Mouse (Mus musculus) ES-Bruce4 (cell line): ENCODE data around the gene Eif2d. TPM values are rescaled to one million over a fixed set of nuclear protein-coding genes. Genes with fewer than 3 reads are reported as not detected.

Experiments
- H3K27ac ChIP-seq: 2 replicates; pipeline ENCODE4 v1.5.1; 2012; ENCODE audit warnings: low read length, inconsistent platforms; ENCODE audit not compliant: insufficient read depth
- H3K27me3 ChIP-seq: 2 replicates; pipeline ENCODE4 v1.6.1; 2012; ENCODE audit warnings: mild to moderate bottlenecking, low read length, inconsistent platforms; ENCODE audit not compliant: control insufficient read depth, poor library complexity, insufficient read depth, severe bottlenecking
- H3K36me3 ChIP-seq: 2 replicates; pipeline ENCODE4 v1.6.1; 2012; ENCODE audit warnings: inconsistent platforms, mild to moderate bottlenecking, low read length, moderate library complexity; ENCODE audit not compliant: control insufficient read depth, poor library complexity, insufficient read depth, severe bottlenecking
- H3K4me1 ChIP-seq: one replicate; pipeline ENCODE4 v1.8.1; 2011; ENCODE audit warnings: low read length; ENCODE audit not compliant: control insufficient read depth, insufficient read depth
- H3K4me3 ChIP-seq: 2 replicates; pipeline ENCODE4 v1.5.1; 2011; ENCODE audit warnings: low read depth, mild to moderate bottlenecking, low read length
- H3K9ac ChIP-seq: 2 replicates; pipeline ENCODE4 v1.6.1; 2012; ENCODE audit warnings: low read depth, mild to moderate bottlenecking, inconsistent platforms; ENCODE audit not compliant: poor library complexity, severe bottlenecking
- H3K9me3 ChIP-seq: replicated peaks from 2 replicates; pipeline ENCODE4 v1.6.1; 2012; ENCODE audit warnings: mild to moderate bottlenecking, low read length, inconsistent platforms; ENCODE audit not compliant: control insufficient read depth, poor library complexity, insufficient read depth, severe bottlenecking
- CTCF ChIP-seq: IDR thresholded peaks from one replicate; pipeline ENCODE4 v1.8.1; 2011; ENCODE audit warnings: low read depth, low read length
- EP300 ChIP-seq: IDR thresholded peaks from 2 replicates; pipeline ENCODE4 v1.6.1; 2011; ENCODE audit warnings: low read depth, low read length; ENCODE audit not compliant: insufficient read depth
- POLR2A ChIP-seq: IDR thresholded peaks from one replicate; pipeline ENCODE4 v1.8.1; 2011; ENCODE audit warnings: low read length; ENCODE audit not compliant: insufficient read depth
- polyA plus RNA-seq: library from polyadenylated mRNA; stranded (reverse); fragments of >200 nt; gene quantifications from 2 replicates; pipeline ENCODE4 v1.2.4, GENCODE M21; 2011; ENCODE audit warnings: low read depth; ENCODE audit not compliant: missing spikeins, insufficient read depth, insufficient read length

Gene Eif2d
- polyA plus RNA-seq, 1 experiment, result 99.1 TPM

GRCm38 (mm10) chr1:131177249-131177648, 24.3 kb downstream of the Eif2d start:
- Histone ChIP-seq H3K4me1 (peaks cover 3% of the 10 kb centered on the region), H3K36me3 (peaks cover 37% of the 10 kb centered on the region)
- no peak for TF ChIP-seq CTCF
- no peak for TF ChIP-seq POLR2A
- no peak for TF ChIP-seq EP300

GRCm38 (mm10) chr1:131178083-131178482, 25.1 kb downstream of the Eif2d start:
- Histone ChIP-seq H3K36me3 (peaks cover 29% of the 10 kb centered on the region), H3K9ac (no peak overlapping the region), H3K4me3 (no peak overlapping the region), H3K27ac (no peak overlapping the region), H3K4me1 (peaks cover 3% of the 10 kb centered on the region), H3K9me3 (no peaks in the 10 kb centered on the region), H3K27me3 (no peaks in the 10 kb centered on the region)
- TF ChIP-seq EP300 (no peak), CTCF (no peak), POLR2A (no peak)

More at GRCm38 (mm10) chr1:131177249-131177648, 24.3 kb downstream of the Eif2d start:
- no peak overlapping the region for H3K27ac ChIP-seq
- no peak overlapping the region for H3K4me3 ChIP-seq
- no peaks in the 10 kb centered on the region for H3K27me3 ChIP-seq
- H3K9ac ChIP-seq, result no peak overlapping the region
- no peaks in the 10 kb centered on the region for H3K9me3 ChIP-seq

GRCm38 (mm10) chr1:131180386-131180785, 27.4 kb downstream of the Eif2d start:
- no peak overlapping the region for H3K9ac ChIP-seq
- TF ChIP-seq EP300 (no peak), POLR2A (no peak), CTCF (no peak)
- H3K4me3 ChIP-seq, result no peak overlapping the region
- H3K27me3 ChIP-seq, result no peaks in the 10 kb centered on the region
- no peaks in the 10 kb centered on the region for H3K9me3 ChIP-seq
- peaks cover 19% of the 10 kb centered on the region for H3K36me3 ChIP-seq
- H3K27ac ChIP-seq, result no peak overlapping the region
- H3K4me1 ChIP-seq, result peaks cover 3% of the 10 kb centered on the region

DNA sequence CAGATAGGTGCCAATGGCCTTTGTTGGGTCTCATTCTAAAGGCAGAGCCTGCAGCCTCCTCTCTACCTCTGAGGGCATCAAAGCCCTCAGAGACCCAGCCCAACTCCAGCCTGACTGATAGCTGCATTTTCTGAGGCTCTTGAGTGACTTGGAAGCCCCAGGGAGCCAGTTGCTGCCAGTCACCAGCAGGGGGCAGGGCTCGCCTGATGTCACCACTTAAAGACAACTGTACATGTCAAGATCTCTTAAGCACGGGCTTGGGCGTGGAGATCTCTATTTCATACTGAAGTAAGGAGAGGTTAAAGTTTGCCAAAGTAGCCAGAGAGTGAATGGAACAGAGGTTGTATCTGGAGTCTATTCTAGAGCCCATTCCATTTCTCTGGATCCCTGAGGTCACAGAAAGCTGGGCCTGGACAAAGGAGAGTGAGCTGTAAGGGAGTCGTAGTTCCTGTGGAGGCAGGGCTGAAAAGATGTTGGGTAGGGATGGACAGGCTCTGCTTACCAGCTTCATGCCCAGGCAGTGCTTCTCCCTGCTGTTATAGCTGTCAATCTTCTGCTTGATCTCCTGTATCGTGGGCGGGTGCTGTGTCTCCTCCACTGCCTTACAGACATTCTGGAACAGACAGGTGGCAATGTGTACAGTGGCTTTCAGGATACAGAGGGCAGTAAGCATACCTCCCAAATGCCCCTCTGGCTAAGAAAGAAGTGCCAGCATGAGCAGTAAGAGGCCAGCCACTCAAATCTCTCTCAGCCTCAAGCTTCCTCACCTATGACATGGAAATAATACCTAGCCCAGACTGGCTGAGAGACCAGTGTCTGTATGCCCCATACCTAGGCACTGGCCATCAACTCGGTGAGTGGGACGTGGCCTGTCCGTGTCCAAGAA, 28.9 kb downstream of the Eif2d start:
- H3K4me3 ChIP-seq, result no peak overlapping the region
- no peaks in the 10 kb centered on the region for H3K27me3 ChIP-seq
- TF ChIP-seq CTCF, result peak; percentile 83
- TF ChIP-seq EP300, result no peak
- H3K4me1 ChIP-seq, result peaks cover 3% of the 10 kb centered on the region
- H3K9ac ChIP-seq, result no peak overlapping the region
- H3K36me3 ChIP-seq, result peaks cover 6% of the 10 kb centered on the region; the same call in 1 of the 2 replicates
- no peak overlapping the region for H3K27ac ChIP-seq
- no peaks in the 10 kb centered on the region for H3K9me3 ChIP-seq

- Histone ChIP-seq H3K9me3 (no peaks in the 10 kb centered on the region), H3K4me1 (peaks cover 3% of the 10 kb centered on the region), H3K4me3 (no peak overlapping the region), H3K9ac (no peak overlapping the region), H3K27me3 (no peaks in the 10 kb centered on the region), H3K36me3 (no peaks in the 10 kb centered on the region), H3K27ac (no peak overlapping the region)
- TF ChIP-seq EP300 (no peak), POLR2A (no peak), CTCF (no peak)
Observed at GRCm38 (mm10) chr1:131183201-131183600, 30.2 kb downstream of the Eif2d start.

DNA sequence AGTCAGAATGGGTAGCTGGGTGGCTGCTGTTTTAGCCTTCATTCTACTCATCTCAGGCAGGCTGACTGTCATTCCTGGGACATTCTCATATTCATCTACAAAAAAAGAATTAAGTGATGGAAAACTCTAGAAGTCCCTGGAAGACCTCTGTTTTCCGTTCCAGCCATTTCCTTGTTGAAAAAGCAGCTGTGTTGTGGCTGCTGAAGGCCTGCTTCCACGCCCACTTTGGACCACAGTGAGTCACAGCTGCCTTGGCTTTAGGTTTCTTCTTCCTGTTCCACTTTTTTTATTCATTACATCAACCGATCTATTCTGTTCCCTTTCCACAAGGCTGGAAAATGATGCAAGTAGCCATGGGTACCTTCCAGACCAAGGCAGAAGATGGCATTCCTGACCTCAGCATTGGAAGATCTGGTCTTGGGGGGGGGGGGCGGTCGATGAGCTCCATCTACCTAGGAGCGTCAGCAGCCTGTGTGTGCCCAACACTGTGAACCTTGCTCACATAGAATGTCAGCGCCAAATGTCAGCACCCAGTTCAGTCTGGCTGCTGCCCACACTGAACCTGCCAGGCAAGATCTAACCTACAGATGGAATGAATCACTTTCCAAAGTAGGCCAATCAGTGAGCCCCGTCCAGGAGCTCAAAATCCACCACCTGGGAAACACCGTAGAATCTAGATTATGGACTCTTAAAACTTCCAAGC, 31.4 kb downstream of the Eif2d start:
- no peak for TF ChIP-seq POLR2A
- no peak for TF ChIP-seq CTCF
- no peak for TF ChIP-seq EP300
- no peaks in the 10 kb centered on the region for H3K36me3 ChIP-seq
- no peak overlapping the region for H3K4me3 ChIP-seq
- H3K27ac ChIP-seq, result no peak overlapping the region
- H3K9me3 ChIP-seq, result no peaks in the 10 kb centered on the region
- H3K27me3 ChIP-seq, result no peaks in the 10 kb centered on the region
- peaks cover 3% of the 10 kb centered on the region for H3K4me1 ChIP-seq
- H3K9ac ChIP-seq, result no peak overlapping the region
